Mouse (Mus musculus) kidney, postnatal 36 days (tissue): ENCODE data around the gene Ncaph.

Source experiments
- DNase-seq, 2 experiments: peaks; one replicate each; pipeline ENCODE4 v3.0.0; 2021 to 2022; ENCODE audit warnings: mixed read lengths in 2 of 2

Gene Ncaph

GRCm38 (mm10) chr2:127080591-127081218 lies 53.0 kb downstream of the Ncaph start:
- peak; percentile 8 to 9 for DNase-seq

- DNase-seq: peak; percentile 61 to 83
Observed at GRCm38 (mm10) chr2:127079881-127080590, 53.7 kb downstream of the Ncaph start.

DNA sequence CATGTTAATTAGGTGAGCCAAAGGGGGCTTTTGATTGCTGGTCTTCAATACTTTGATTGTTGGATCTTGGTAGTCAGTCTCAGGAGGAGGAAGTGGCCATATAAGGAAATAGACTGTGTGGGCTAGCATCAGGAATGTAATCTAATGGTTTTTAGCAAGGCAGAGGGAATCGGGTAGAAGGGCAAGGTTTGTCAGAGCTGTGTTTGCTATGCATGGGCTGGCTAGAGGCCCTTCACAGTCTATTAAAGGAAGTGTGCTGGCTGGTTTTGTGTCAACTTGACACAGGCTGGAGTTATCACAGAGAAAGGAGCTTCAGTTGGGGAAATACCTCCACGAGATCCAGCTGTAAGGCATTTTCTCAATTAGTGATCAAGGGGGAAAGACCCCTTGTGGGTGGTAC lies 54.7 kb downstream of the Ncaph start:
- DNase-seq: peak; percentile 11 to 20

- no peak for DNase-seq
Observed at GRCm38 (mm10) chr2:127077611-127078010, 56.1 kb downstream of the Ncaph start.

GRCm38 (mm10) chr2:127074116-127074515 lies 59.6 kb downstream of the Ncaph start:
- no peak for DNase-seq

DNA sequence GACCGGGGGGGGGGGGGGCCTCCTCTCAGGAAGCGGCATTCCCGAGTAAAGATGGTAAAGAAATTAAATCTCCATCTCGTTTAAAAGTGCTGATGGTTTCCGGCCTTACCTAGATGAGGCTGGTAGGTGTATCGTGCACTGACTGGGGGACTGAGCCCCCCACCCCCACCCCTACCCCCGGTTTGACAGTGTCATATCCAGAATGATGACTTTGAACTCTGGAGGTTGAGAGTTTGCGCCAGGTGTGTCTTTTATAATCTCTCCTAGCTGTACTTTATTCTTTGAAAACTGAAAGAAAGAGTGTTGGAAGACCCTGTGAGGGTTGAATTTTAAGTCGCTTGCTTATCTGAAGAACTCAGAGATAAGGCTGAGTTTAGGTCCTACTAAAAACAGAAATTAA lies 62.9 kb downstream of the Ncaph start:
- no peak for DNase-seq

- peak; percentile 94 to 96 for DNase-seq
Observed at GRCm38 (mm10) chr2:127070435-127070841, 63.3 kb downstream of the Ncaph start, which contains the start of gene Blvra. Gene Blvra, plus strand, starts transcription at chr2:127070665.

DNA sequence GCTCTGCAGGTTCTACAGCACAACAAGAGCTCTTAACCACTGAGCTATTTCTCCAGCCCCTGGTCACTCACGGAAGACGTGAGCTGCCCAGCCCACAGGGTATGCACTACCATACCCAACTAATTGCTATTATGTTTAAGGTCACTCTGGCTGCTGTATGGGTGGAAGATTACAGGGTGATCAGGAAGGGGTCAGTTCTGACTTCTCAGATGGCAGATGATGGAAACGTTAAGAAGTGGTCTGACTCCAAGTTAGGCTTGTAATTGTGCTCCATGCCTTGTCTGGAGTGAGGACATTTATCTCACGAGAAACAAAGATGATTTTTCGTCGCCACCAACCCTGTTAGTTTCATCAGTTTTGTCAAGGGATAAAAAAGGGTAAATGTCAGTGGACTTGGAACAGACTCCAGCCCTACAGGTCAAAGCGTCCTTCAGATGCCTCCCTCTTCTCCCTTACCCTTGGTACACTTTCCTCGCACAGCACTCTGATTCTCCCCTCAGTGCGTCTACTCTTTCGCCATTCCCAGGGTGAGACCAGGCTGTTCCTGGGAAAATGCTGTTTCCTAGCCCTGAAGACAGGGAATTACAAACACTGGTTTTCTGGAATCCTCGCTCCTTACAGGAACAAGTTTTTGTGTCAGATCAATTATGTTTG lies 63.8 kb downstream of the Ncaph start:
- no peak for DNase-seq

DNA sequence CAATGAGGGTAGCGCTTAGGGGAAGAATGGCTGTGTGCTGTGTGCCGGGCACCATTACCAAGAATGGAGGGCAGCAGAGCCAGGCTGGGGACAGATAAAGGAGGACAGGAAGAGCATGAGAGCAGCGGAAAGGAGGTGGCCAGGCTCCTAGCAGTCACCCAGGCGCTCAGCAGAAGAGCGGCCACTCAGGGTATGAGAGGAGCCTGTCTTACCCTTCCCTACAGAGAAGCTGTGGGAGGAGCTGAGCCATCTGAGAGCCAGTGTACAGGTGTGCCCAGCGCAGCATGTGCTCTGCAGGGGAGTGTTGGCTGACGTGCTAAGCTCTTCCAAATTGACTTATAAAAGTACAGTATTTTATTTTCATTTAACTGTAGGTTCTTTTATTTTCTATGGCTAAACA lies 64.9 kb downstream of the Ncaph start:
- DNase-seq: no peak

DNA sequence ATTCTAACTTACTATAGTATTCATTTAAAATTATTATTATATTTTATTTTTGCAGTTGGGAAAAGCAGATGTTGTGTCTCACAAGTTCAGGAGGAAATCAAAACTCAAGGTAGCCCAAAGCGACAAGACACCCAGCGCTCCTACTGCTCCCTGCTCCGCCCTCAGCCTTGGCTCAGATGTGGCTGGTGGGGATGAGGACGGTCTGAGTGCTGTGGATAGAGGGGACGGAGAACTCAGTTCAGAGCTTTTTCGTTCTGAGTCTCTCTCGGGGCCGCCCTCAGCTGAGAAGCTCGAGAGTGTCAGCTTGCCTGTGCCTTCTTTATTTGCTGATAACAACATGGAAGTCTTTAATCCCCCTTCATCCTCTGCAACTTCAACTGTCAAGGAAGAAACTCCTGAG lies 72.3 kb downstream of the Ncaph start:
- DNase-seq: no peak
